Mouse (Mus musculus) bone marrow, adult 2 months (tissue): Measurements from ENCODE around the gene Znhit2. TPM values are rescaled to one million over a fixed set of nuclear protein-coding genes. Genes with fewer than 3 reads are reported as not detected.

Experiments
- H3K27ac ChIP-seq: fragments of 200-500 bp; 2 replicates; pipeline ENCODE4 v1.5.1; 2012; ENCODE audit warnings: low read depth, mild to moderate bottlenecking, control low read depth, inconsistent platforms, low read length; ENCODE audit not compliant: control insufficient read depth, poor library complexity, insufficient read depth
- H3K4me1 ChIP-seq: fragments of 200-500 bp; 2 replicates; pipeline ENCODE4 v1.6.1; 2011; ENCODE audit warnings: low read length; ENCODE audit not compliant: control insufficient read depth, insufficient read depth
- H3K4me3 ChIP-seq: fragments of 200-500 bp; replicated peaks from 2 replicates; pipeline ENCODE3; 2011; ENCODE audit warnings: mild to moderate bottlenecking, low read depth, low read length, control low read depth; ENCODE audit not compliant: control insufficient read depth
- CTCF ChIP-seq: fragments of 200-500 bp; IDR thresholded peaks from 2 replicates; pipeline ENCODE4 v1.5.1; 2011; ENCODE audit warnings: low read length, control low read depth; ENCODE audit not compliant: control insufficient read depth, insufficient read depth
- POLR2A ChIP-seq: fragments of 200-500 bp; IDR thresholded peaks from 2 replicates; pipeline ENCODE4 v1.6.1; 2011; ENCODE audit warnings: low read depth, mild to moderate bottlenecking, control low read depth, low read length, borderline replicate concordance; ENCODE audit not compliant: control insufficient read depth
- WGBS: fragments of 180-500 bp; shearing (Covaris S2); methylation state at CpG from one replicate; pipeline ENCODE4 v1.1.7; 2018; 5-methylcytosine and 5-hydroxymethylcytosine counted together
- polyA plus RNA-seq: library from polyadenylated mRNA; stranded (reverse); fragments of >200 nt; gene quantifications from 2 replicates; pipeline ENCODE4 v1.2.4, GENCODE M21; 2011; ENCODE audit warnings: low replicate concordance; ENCODE audit not compliant: missing spikeins, insufficient read depth, insufficient read length

Znhit2 gene
- polyA plus RNA-seq, 1 experiment = 14.3 TPM

DNA sequence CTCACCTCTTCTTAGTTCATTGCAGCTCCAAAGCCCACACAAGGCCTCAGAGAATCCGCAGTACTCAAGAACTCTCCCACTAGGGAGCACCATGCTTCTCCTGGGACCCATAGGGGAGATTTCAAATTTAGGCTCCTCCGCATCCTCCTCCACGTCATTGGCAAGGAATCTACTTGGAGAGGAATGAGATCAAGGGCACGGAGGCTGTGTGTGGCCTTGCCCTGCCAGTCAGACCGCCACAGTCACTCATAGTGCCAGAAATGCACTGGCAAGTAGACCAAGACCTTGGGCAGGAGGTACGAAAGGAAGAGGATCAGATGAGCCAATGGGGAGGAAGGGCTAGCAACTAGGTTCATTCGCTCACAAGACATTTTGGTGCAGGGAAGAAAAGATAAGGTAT, 37.1 kb upstream of the Znhit2 start:
- TF ChIP-seq POLR2A = no peak
- Histone ChIP-seq H3K4me1 (peaks cover 3% of the 10 kb centered on the region; the same call in 1 of the 2 replicates), H3K4me3 (no peak overlapping the region), H3K27ac (no peak overlapping the region)
- WGBS = 83% methylated on average over 7 of the region's 7 CpGs

DNA sequence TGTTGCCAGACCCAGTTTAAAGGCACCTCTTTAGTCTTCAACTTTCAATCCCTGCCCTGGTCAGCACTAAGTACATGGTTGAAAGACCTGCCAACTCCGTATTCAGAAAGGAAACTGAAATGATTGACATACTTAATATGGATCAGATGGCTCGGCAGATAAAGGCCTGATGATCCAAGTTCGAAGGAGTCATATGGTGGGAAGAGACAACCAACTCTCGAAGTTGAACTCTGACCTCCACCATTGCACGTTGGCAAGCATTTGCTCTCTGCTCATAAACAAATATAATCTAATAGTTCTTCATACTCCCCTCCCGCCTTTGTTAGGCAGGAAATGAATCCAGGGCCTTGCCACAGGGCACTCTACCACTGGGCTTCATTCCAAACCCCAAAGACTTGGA, 32.0 kb upstream of the Znhit2 start:
- H3K27ac ChIP-seq = no peak overlapping the region
- TF ChIP-seq POLR2A (no peak), CTCF (no peak)
- no peaks in the 10 kb centered on the region for H3K4me1 ChIP-seq
- WGBS = 76% methylated on average over 6 of the region's 6 CpGs
- no peak overlapping the region for H3K4me3 ChIP-seq

DNA sequence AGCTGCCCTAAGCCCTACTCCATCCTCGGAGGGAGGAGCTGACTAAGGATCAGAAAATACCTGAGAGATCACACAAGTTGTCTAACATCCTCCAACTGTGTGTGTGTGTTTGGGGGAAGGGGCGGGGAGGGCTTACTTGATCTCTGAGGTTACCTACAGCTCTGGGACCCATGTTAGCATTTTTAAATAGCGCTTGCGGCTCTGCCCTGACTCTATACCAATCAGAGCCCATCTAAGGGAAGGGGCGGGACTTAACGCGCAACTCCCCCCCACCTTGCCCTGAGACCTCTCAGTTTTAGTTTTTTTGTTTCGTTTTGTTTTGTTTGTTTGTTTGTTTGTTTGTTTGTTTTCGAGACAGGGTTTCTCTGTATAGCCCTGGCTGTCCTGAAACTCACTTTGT, 31.6 kb upstream of the Znhit2 start:
- 78% methylated on average over 9 of the region's 9 CpGs for WGBS
- H3K4me3 ChIP-seq = no peak overlapping the region
- no peaks in the 10 kb centered on the region for H3K4me1 ChIP-seq
- no peak overlapping the region for H3K27ac ChIP-seq
- TF ChIP-seq CTCF (no peak), POLR2A (no peak)

DNA sequence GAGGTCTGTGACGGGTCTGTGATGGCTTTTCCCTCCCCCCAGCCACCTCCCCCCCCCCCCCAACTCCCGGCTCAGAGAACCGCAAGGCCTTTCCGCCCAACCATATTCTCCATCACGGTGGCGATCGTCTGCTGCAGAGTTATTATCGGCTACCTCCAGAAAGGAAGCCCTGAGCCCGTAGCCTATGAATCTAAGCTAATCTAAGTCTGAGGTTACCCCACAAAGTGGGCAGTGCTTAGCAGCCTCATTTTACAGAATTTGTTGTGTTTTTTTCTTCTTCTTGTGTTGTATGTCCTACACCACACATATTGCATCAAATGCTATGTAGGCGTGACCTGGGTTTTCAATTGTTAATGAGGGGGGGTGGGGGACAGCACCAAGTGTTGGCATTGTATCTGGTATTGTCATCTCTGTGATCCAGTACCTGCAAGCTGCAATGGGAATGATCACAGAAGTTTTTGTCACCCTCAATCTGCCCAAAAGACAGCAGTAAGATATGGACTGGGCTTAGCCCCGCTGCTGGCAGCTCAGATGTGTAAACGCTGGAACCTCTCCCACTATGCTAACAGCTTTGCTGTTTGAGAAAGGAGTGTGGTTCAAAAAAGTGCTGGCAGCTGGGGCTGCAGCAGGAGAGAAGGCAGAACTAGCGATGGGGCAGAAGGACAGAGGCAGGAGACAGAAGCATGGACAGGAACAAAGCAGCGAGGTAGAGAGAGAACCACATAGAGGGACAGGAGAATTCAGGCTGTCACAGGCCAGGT, 30.3 kb upstream of the Znhit2 start:
- no peak overlapping the region for H3K27ac ChIP-seq
- H3K4me3 ChIP-seq = no peak overlapping the region
- TF ChIP-seq CTCF = no peak
- no peak for TF ChIP-seq POLR2A
- 73% methylated on average over 14 of the region's 14 CpGs for WGBS
- H3K4me1 ChIP-seq = 0 out of 2 replicates have a peak, but pooled peaks cover under 1% of the 10 kb centered on the region

DNA sequence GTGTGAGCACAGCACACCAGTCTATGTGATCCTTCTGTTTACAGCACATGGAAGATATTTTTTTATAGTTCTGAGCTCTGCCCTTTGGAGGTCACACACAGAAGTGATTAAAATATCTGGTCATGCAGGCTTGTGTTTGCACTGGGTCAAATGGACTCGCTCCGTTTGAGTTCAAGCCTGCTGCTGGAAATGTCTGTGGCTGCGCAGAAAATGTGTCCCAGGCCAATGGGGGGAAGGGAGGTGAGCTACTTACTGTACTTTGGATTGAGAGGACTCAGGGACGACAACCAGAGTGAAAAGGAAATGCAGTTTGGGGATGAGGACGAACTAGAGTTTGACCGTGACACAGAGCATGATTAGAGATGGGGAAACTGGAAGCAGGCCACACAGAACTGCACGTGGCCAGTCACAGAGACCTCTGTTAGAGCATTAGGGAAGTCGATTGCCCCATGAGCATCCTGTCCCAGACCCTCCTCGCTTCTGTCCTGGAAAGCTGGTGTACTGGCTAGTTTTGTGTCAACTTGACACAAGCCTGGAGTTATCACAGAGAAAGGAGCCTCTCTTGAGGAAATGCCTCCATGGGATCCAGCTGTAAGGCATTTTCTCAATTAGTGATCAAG, 24.9 kb upstream of the Znhit2 start:
- TF ChIP-seq POLR2A = no peak
- TF ChIP-seq CTCF = no peak
- WGBS = 34% methylated on average over 9 of the region's 9 CpGs
- H3K27ac ChIP-seq = no peak overlapping the region
- no peak overlapping the region for H3K4me3 ChIP-seq
- H3K4me1 ChIP-seq = peaks cover 1% of the 10 kb centered on the region; the same call in 1 of the 2 replicates

DNA sequence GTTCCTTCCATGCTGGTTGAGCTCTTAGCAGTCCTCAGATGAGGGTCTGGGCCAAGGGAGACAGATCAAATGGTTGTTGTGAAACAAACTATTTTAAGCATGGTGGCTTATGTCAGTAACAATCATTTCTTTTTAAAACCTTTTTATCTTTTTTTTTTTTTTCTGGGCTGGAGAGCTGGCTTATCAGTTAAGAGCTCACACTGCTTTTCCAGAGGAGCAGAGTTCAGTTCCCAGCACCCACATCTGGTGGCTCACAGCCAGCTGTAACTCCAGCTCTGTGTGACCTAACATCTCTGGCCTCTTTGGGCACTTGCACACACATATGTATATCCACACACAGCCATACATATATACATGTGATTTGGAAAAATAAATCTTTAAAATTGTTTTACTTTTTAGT, 23.3 kb upstream of the Znhit2 start:
- TF ChIP-seq CTCF (no peak), POLR2A (no peak)
- no peak overlapping the region for H3K4me3 ChIP-seq
- no peak overlapping the region for H3K27ac ChIP-seq
- H3K4me1 ChIP-seq = peaks cover 1% of the 10 kb centered on the region; the same call in 1 of the 2 replicates

DNA sequence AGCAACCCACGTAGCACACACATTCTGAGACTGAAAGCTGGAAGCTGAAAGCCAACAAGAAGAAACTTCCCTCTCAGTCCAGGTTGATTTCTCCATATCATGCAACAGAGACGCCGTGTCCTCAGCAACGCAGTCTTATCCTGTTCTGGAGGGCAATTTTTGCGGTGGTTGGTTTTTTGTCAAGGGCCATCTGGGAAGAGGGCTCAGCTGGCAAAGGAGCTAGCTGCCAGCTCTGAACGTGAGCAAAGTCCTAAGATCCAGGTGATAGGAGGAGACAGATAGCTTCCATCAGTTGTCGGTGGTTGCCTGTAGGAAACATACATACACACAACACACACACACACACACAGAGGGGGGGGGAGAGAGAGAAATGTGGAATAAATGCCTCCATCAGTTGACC, 22.7 kb upstream of the Znhit2 start:
- H3K27ac ChIP-seq = no peak overlapping the region
- TF ChIP-seq POLR2A (no peak), CTCF (no peak)
- 50% methylated on average over 7 of the region's 7 CpGs for WGBS

DNA sequence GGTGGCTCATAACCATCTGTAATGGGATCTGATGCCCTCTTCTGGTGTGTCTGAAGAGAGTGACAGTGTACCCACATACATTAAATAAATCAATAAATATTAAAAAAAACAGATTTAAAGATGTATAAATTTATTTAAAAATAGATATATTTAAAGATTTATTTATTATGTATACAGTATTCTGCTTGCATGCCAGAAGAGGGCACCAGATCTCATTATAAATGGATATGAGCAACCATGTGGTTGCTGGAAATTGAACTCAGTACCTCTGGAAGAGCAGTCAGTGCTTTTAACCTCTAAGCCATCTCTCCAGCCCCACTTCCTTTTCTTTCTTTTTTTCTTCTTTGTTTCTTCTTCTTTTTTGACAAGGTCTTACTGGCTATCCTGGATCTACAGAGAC, 21.0 kb upstream of the Znhit2 start:
- Histone ChIP-seq H3K4me3 (no peak overlapping the region), H3K4me1 (peaks cover 1% of the 10 kb centered on the region; the same call in 1 of the 2 replicates)
- TF ChIP-seq POLR2A (no peak), CTCF (no peak)

More for the DNA sequence above, 22.7 kb upstream of the Znhit2 start:
- no peak overlapping the region for H3K4me3 ChIP-seq
- H3K4me1 ChIP-seq = peaks cover 1% of the 10 kb centered on the region; the same call in 1 of the 2 replicates

More for the DNA sequence above, 21.0 kb upstream of the Znhit2 start:
- no peak overlapping the region for H3K27ac ChIP-seq
